Mouse (Mus musculus) limb, embryonic 13.5 days (tissue): ENCODE data around the gene Tctn1. TPM values are rescaled to one million over a fixed set of nuclear protein-coding genes. Genes with fewer than 3 reads are reported as not detected.

Source experiments
- ATAC-seq: fragments of 200-750 bp; cut with Nextera tagmentation; 2 replicates; pipeline ENCODE4 v1.8.0; 2017; ENCODE audit warnings: low read depth, moderate number of reproducible peaks, moderate TSS enrichment; ENCODE audit not compliant: low FRiP score
- H3K27ac ChIP-seq: fragments of 300-500 bp; sonication (generic); 2 replicates; pipeline ENCODE4 v1.5.1; 2015; ENCODE audit warnings: inconsistent platforms, mild to moderate bottlenecking, moderate library complexity
- H3K27me3 ChIP-seq: fragments of 300-500 bp; sonication (generic); 2 replicates; pipeline ENCODE4 v1.6.1; 2015; ENCODE audit warnings: mild to moderate bottlenecking, inconsistent platforms
- H3K36me3 ChIP-seq: fragments of 300-500 bp; sonication (generic); 2 replicates; pipeline ENCODE4 v1.6.1; 2015; ENCODE audit warnings: inconsistent platforms, mild to moderate bottlenecking, moderate library complexity
- H3K4me1 ChIP-seq: fragments of 300-500 bp; sonication (generic); 2 replicates; pipeline ENCODE4 v1.6.1; 2015; ENCODE audit warnings: inconsistent platforms
- H3K4me2 ChIP-seq: fragments of 300-500 bp; sonication (generic); replicated peaks from 2 replicates; pipeline ENCODE4 v1.6.1; 2015; ENCODE audit warnings: inconsistent platforms, mild to moderate bottlenecking, moderate library complexity
- H3K4me3 ChIP-seq: fragments of 300-500 bp; sonication (generic); 2 replicates; pipeline ENCODE4 v1.5.1; 2015; ENCODE audit warnings: moderate library complexity, mild to moderate bottlenecking, inconsistent platforms
- H3K9ac ChIP-seq: fragments of 300-500 bp; sonication (generic); 2 replicates; pipeline ENCODE4 v1.6.1; 2015; ENCODE audit warnings: mild to moderate bottlenecking, inconsistent platforms
- H3K9me3 ChIP-seq: fragments of 300-500 bp; sonication (generic); 2 replicates; pipeline ENCODE4 v1.6.1; 2016; ENCODE audit warnings: inconsistent platforms
- WGBS: fragments of 180-500 bp; shearing (Covaris S2); methylation state at CpG from one replicate; pipeline ENCODE4 v1.1.7; 2015; 5-methylcytosine and 5-hydroxymethylcytosine counted together
- polyA plus RNA-seq: library from polyadenylated mRNA; unstranded; fragments of >200 nt; fragmentation: Nextera tagmentation; extraction: Ambion mirVana; gene quantifications from 2 replicates; pipeline ENCODE4 v1.2.1, GENCODE M21; 2015

Gene Tctn1
- polyA plus RNA-seq, 1 experiment from 2014 or later = 5.8 TPM

DNA sequence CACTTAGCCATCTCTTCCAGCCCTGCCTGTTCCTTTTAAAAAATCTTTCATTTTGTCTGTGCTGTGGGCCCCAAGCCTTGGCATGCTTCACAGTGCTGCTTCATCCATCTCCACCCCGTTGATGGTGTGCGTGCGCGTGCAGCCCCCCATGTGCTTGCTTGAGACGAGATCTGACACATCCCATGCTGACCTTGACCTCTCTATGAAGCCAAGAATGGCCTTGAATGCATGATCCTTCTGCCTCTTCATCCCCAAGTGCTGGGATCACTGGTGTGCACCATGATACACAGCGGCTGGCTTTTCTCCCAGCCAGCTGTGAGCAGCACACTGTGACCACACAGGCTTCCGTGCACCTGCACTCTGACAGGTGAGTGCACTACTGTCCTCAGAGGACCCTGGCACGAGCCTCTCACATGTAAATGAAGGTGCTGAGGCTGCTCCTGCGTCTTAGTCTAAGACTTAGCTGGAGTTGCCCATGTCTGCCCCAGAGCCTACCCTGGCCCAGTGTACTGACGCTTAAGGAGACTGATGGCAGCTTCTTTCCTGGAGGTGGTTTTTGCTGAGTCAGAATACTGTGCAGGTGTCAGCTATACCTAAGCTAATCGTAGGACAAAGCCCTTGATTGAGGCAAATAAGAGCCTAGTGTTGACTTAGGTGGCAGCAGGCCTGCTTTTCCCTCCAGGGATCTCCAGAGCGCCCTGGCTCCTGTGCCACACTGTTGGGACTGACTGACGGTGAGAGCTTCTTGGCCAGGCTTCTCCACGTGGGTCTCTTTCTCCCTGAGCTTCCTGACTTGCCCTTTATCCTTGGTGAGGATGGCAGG, 31.1 kb upstream of the Tctn1 start:
- Histone ChIP-seq H3K4me1 (peaks cover 19% of the 10 kb centered on the region; the same call in 1 of the 2 replicates), H3K27me3 (no peaks in the 10 kb centered on the region), H3K36me3 (no peaks in the 10 kb centered on the region; the same call in 1 of the 2 replicates), H3K4me2 (no peak overlapping the region), H3K9me3 (no peaks in the 10 kb centered on the region), H3K4me3 (no peak overlapping the region), H3K27ac (no peak overlapping the region), H3K9ac (no peak overlapping the region)
- 82% methylated on average over 14 of the region's 14 CpGs for WGBS
- ATAC-seq = no peak

DNA sequence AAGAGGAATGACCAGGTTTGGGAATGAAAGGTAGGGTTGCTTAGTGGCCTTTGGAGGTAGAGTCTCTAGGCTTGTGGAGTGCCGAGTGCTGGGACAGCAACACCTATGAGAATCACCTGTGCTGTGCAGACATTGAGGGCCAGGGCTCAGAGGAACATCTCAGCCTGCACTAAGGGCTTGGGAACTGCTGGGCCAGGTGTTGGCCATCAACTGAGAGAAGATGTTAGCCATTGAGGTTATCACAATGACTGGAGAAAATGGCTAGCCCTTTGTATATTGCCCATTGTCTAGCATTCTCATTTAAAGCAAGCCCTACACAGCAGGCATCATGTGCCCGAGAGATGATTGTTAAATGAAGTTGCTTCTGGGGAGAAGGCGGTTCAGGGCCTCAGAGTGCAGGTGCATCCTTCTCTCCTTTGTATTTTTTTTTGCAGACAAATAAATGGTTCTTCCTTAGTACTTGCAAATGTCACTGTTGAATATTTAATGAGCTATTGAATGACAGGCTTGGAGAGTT, 30.0 kb upstream of the Tctn1 start:
- 78% methylated on average over 3 of the region's 3 CpGs for WGBS
- H3K9me3 ChIP-seq = 0 out of 2 replicates have a peak, but pooled peaks cover 3% of the 10 kb centered on the region
- H3K9ac ChIP-seq = 0 out of 2 replicates have a peak overlapping the region, but pooled peaks have one; percentile 4

DNA sequence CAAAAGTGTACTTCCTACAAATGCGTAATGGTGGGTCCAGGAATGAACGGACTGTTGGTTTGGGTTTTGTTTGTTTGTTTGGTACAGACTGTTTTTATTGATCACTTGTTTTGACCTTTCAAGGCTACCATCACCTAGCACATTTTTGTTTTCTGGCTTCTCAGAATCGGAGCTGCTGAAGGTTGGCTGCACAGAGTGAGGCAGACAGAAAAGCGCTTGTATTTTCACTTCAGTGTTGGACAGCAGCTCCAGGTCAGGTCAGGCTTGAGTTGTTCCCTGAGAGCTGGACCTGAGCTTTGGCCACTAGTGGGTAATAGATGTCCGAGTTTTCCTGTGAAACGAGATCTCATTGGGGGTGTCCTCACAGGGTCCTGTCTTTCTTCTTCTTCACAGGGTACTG, 28.9 kb upstream of the Tctn1 start:
- Histone ChIP-seq H3K4me1 (peaks cover 19% of the 10 kb centered on the region; the same call in 1 of the 2 replicates), H3K27ac (no peak overlapping the region), H3K4me3 (no peak overlapping the region), H3K36me3 (peaks cover 12% of the 10 kb centered on the region; the same call in 1 of the 2 replicates), H3K27me3 (no peaks in the 10 kb centered on the region), H3K9ac (no peak overlapping the region), H3K4me2 (no peak overlapping the region), H3K9me3 (0 out of 2 replicates have a peak, but pooled peaks cover 3% of the 10 kb centered on the region)
- WGBS = 69% methylated on average over 6 of the region's 6 CpGs
- ATAC-seq = no peak

More for the DNA sequence above, 30.0 kb upstream of the Tctn1 start:
- Histone ChIP-seq H3K4me1 (peaks cover 19% of the 10 kb centered on the region; the same call in 1 of the 2 replicates), H3K36me3 (peaks cover 6% of the 10 kb centered on the region; the same call in 1 of the 2 replicates), H3K27me3 (no peaks in the 10 kb centered on the region), H3K4me2 (no peak overlapping the region), H3K4me3 (no peak overlapping the region), H3K27ac (no peak overlapping the region)
- ATAC-seq = no peak

DNA sequence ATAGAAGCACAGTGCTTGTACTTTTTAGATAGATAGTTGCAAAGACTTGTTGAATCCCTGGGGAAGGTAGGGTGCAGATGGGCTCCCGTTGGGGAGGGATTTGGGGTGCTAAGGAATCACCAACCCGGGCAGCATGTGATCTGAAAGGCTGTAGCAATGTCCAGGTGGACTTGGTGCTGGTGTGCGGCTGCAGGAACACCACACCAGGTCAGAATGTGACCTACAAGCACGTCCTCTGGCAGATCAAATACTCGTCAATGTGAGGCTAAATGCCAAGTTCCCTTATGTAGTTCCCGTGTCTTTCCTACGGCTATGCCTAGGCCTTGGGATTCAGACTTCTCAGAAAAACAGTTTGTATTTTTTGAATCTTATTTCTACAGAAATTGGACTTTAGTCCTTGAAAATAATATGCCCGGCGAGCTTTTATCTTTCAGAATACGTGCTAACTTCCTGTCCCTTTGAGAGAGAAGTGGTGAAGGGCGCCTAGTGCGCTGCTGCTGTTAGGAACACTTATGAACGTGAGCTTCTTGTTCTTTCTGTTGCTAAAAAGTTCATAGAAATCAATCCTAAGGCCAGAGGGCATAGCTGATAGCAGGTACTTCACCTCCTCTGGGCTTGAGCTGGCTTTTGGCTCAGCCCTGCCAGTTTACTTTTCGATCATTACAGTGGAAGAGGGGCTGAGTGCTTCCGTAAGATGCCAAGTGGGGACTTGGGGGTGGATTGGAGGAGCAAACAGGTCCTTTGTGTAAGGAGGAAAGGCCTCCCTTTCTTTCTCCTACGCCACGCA, 27.5 kb upstream of the Tctn1 start:
- Histone ChIP-seq H3K27ac (no peak overlapping the region), H3K9ac (no peak overlapping the region), H3K4me3 (no peak overlapping the region), H3K4me2 (no peak overlapping the region), H3K4me1 (peaks cover 19% of the 10 kb centered on the region; the same call in 1 of the 2 replicates), H3K9me3 (0 out of 2 replicates have a peak, but pooled peaks cover 3% of the 10 kb centered on the region), H3K27me3 (no peaks in the 10 kb centered on the region), H3K36me3 (peaks cover 22% of the 10 kb centered on the region; the same call in 1 of the 2 replicates)
- ATAC-seq = no peak
- WGBS = 78% methylated on average over 17 of the region's 17 CpGs

DNA sequence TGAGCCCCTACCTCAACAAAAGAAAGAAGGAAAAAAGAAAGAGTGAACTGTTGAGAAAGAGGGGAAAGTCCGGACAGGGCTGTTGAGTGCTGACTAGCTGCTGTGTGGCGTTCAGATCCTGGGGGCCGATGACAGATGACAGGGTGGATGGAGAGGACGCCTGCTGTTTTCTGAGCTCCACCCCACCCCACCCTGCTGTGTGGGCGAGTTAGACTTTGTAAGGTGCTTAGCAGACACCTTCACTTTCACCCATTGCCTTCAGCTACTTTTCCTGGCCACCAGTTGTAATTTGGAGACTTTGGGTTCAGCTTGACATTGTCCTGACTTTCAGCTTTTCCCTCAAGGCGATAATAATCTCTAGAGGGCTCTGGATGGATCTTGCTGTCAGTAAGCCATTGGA, 26.9 kb upstream of the Tctn1 start:
- Histone ChIP-seq H3K27ac (no peak overlapping the region), H3K4me1 (peaks cover 22% of the 10 kb centered on the region), H3K27me3 (no peaks in the 10 kb centered on the region), H3K4me2 (no peak overlapping the region), H3K9ac (no peak overlapping the region), H3K9me3 (0 out of 2 replicates have a peak, but pooled peaks cover 3% of the 10 kb centered on the region), H3K36me3 (peaks cover 22% of the 10 kb centered on the region; the same call in 1 of the 2 replicates), H3K4me3 (no peak overlapping the region)
- WGBS = 60% methylated on average over 6 of the region's 6 CpGs
- no peak for ATAC-seq

DNA sequence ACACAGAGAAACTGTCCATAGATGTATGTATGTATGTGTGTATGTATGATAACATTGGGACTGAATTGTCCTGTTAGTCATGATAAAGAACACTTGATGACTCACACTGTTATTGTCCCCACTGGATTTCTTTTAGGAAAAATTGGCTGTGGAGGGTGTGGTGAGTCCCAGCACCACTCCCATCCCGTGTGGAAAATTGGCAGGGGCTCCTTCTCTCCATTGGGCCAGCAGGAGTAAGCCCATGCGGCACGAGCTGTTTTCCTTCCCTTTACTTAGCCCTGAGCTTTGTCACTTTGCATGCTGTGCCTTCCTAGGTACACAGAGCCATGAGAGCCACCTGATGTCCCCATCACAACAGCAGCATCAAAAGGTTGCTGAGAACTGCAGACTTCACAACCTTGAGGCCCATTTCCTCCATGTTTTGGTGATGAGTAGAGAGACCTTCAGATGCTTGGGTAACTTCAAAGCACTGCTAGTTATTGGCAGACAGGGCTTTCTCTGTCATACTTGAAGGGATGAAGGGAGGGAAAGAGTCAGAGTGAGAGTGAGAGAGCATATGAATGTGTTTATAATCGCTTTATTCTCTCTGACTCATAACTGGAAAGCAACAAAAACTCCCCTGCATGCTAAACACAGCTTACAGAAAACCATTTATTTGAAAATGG, 24.0 kb upstream of the Tctn1 start:
- Histone ChIP-seq H3K4me2 (no peak overlapping the region), H3K27me3 (no peaks in the 10 kb centered on the region), H3K36me3 (peaks cover 22% of the 10 kb centered on the region; the same call in 1 of the 2 replicates), H3K9ac (no peak overlapping the region), H3K9me3 (0 out of 2 replicates have a peak, but pooled peaks cover 3% of the 10 kb centered on the region), H3K4me1 (peaks cover 29% of the 10 kb centered on the region), H3K4me3 (no peak overlapping the region), H3K27ac (no peak overlapping the region)
- WGBS = 83% methylated on average over 4 of the region's 4 CpGs
- ATAC-seq = no peak

DNA sequence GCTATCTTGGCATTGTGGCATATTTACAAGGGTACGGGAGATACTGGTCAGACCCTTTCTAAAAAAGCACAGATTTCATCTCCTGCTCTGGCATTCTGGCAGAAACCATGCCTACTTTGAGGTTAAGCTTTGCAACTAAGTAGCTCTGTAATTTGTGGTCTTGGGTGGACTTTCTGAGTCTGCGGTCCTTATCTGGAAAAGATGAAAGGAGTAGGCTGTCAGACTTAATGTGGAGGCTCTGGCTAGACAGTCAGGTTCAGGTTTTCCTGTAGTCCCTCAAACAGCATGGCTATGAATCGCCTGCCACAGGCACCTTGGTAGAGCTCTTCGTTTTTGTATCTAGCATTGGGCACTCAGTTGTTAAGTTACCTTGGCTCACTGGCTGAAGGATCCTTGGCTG, 22.8 kb upstream of the Tctn1 start:
- 87% methylated on average over 4 of the region's 4 CpGs for WGBS
- Histone ChIP-seq H3K9ac (no peak overlapping the region), H3K36me3 (peaks cover 22% of the 10 kb centered on the region; the same call in 1 of the 2 replicates), H3K9me3 (0 out of 2 replicates have a peak, but pooled peaks cover 3% of the 10 kb centered on the region), H3K4me1 (peaks cover 17% of the 10 kb centered on the region), H3K27me3 (no peaks in the 10 kb centered on the region), H3K4me2 (no peak overlapping the region), H3K4me3 (no peak overlapping the region), H3K27ac (no peak overlapping the region)
- ATAC-seq = no peak

DNA sequence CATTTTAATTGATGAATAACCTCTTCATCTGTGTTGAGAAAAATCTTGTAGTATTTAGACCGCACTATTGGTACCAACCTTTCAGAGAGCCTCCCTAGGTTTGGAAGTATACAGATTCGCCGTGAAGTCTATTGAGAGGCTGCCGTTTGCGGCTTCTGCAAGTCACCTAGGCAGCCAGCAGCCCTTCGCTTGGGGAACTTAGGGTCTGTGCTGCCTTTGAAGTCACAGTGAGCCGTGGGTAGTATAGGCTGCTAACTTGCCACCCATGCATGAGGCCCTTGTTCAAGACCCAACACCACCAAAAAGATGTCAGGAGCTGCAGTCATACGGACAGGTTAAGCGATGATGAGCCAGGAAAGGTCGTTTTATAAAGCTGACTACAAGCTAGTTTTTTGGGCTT, 21.9 kb upstream of the Tctn1 start:
- Histone ChIP-seq H3K36me3 (peaks cover 22% of the 10 kb centered on the region; the same call in 1 of the 2 replicates), H3K27ac (no peak overlapping the region), H3K4me2 (peak overlapping the region; percentile 100), H3K4me3 (0 out of 2 replicates have a peak overlapping the region, but pooled peaks have one; percentile 96), H3K27me3 (no peaks in the 10 kb centered on the region), H3K9ac (no peak overlapping the region), H3K9me3 (0 out of 2 replicates have a peak, but pooled peaks cover 3% of the 10 kb centered on the region), H3K4me1 (peaks cover 16% of the 10 kb centered on the region)
- 88% methylated on average over 10 of the region's 10 CpGs for WGBS
- ATAC-seq = no peak

DNA sequence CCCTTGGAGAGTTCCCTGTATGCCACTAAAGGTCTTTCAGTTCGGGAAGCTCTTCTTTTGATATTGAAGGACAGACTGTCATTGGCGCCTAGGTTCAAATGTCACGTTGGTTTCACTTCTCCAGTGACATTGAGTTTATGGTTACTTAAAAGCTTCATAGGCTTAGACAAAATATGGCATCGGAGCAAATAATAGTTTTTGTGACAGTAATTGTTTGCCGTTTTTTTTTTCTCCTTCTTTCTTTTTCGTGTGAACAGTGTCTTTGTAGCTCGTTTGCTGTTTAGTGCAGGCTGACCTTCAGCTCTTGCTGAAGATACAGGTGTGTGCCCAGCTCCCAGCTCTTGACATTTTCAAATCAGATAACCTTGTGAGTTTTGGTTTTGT, 21.5 kb upstream of the Tctn1 start:
- 53% methylated on average over 7 of the region's 7 CpGs for WGBS
- H3K27ac ChIP-seq = no peak overlapping the region
- H3K9ac ChIP-seq = peak overlapping the region; percentile 88

DNA sequence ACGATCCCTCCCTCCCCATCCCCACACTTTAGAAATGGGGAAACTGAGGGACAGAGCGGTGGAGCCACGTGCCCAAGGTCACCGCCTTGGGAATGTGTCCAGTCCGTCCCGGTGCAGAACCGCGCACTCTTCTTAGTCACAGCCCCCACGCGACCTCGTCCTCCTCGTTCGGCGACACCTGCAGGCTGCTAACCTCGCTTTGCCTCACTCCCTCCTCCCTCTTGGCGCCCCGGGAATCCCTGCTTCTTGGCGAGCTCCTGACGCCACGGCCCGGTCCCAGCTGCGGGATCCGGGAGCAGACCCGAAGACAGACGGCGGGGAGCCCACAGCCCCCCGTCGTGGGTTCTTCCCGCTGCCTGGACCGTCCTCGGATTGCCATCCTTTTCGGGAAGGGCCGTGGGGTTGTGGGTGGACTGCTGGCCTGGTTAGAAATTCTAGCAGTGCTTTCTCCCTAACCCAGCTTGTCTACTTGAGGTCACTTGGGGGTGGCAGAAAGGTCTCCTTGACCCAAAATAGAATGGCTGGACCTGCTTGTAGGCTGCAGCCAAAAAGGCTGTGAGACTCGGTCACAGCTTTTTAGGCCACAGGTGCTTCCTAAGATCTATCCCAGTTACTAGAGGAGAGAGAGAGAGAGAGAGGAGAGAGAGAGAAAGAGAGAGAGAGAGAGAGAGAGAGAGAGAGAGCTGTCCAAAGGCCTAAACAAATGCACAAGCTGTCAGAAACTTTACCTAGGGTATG, 20.9 kb upstream of the Tctn1 start:
- Histone ChIP-seq H3K36me3 (peaks cover 22% of the 10 kb centered on the region; the same call in 1 of the 2 replicates), H3K4me1 (peaks cover 26% of the 10 kb centered on the region), H3K27ac (no peak overlapping the region), H3K9ac (peak overlapping the region; percentile 88), H3K4me2 (peak overlapping the region; percentile 100), H3K4me3 (peak overlapping the region; percentile 96), H3K9me3 (0 out of 2 replicates have a peak, but pooled peaks cover 3% of the 10 kb centered on the region), H3K27me3 (0 out of 2 replicates have a peak, but pooled peaks cover 2% of the 10 kb centered on the region)
- under 1% methylated on average over 34 of the region's 34 CpGs for WGBS
- ATAC-seq = no peak

More for the DNA sequence above, 21.5 kb upstream of the Tctn1 start:
- H3K4me3 ChIP-seq = peak overlapping the region; percentile 96
- H3K9me3 ChIP-seq = 0 out of 2 replicates have a peak, but pooled peaks cover 3% of the 10 kb centered on the region
- H3K4me1 ChIP-seq = peaks cover 20% of the 10 kb centered on the region
- peak overlapping the region; percentile 100 for H3K4me2 ChIP-seq
- no peaks in the 10 kb centered on the region for H3K27me3 ChIP-seq
- ATAC-seq = no peak
- H3K36me3 ChIP-seq = peaks cover 22% of the 10 kb centered on the region; the same call in 1 of the 2 replicates
